Mouse (Mus musculus) neural tube, embryonic 12.5 days (tissue): ENCODE results near the gene Fkbpl. TPM values are rescaled to one million over a fixed set of nuclear protein-coding genes. Genes with fewer than 3 reads are reported as not detected.

Source experiments
- ATAC-seq: fragments of 200-750 bp; cut with Nextera tagmentation; 2 replicates; pipeline ENCODE4 v1.8.0; 2017; ENCODE audit warnings: low read depth, mild to moderate bottlenecking, moderate TSS enrichment, moderate library complexity; ENCODE audit not compliant: low FRiP score
- H3K27ac ChIP-seq: fragments of 300-500 bp; sonication (generic); 2 replicates; pipeline ENCODE4 v1.5.1; 2016
- H3K27me3 ChIP-seq: fragments of 300-500 bp; sonication (generic); replicated peaks from 2 replicates; pipeline ENCODE4 v1.6.1; 2016; ENCODE audit warnings: mild to moderate bottlenecking
- H3K36me3 ChIP-seq: fragments of 300-500 bp; sonication (generic); 2 replicates; pipeline ENCODE4 v1.6.1; 2016; ENCODE audit warnings: mild to moderate bottlenecking
- H3K4me1 ChIP-seq: fragments of 300-500 bp; sonication (generic); 2 replicates; pipeline ENCODE4 v1.6.1; 2016
- H3K4me2 ChIP-seq: fragments of 300-500 bp; sonication (generic); replicated peaks from 2 replicates; pipeline ENCODE4 v1.6.1; 2016; ENCODE audit warnings: mild to moderate bottlenecking
- H3K4me3 ChIP-seq: fragments of 300-500 bp; sonication (generic); 2 replicates; pipeline ENCODE4 v1.5.1; 2016
- H3K9ac ChIP-seq: fragments of 300-500 bp; sonication (generic); 2 replicates; pipeline ENCODE4 v1.6.1; 2016; ENCODE audit warnings: mild to moderate bottlenecking
- H3K9me3 ChIP-seq: fragments of 300-500 bp; sonication (generic); 2 replicates; pipeline ENCODE4 v1.6.1; 2016; ENCODE audit warnings: mild to moderate bottlenecking
- WGBS: fragments of 180-500 bp; shearing (Covaris S2); methylation state at CpG from one replicate; pipeline ENCODE4 v1.1.7; 2016; 5-methylcytosine and 5-hydroxymethylcytosine counted together
- polyA plus RNA-seq: library from polyadenylated mRNA; unstranded; fragments of >200 nt; fragmentation: Nextera tagmentation; extraction: Ambion mirVana; gene quantifications from 2 replicates; pipeline ENCODE4 v1.2.1, GENCODE M21; 2016

Fkbpl gene
- polyA plus RNA-seq, 1 experiment from 2014 or later, result 17.4 TPM

- ATAC-seq, result no peak
- 50% methylated on average over 19 of the region's 19 CpGs for WGBS
- no peak overlapping the region for H3K4me3 ChIP-seq
- peaks cover 10% of the 10 kb centered on the region for H3K4me1 ChIP-seq
- no peak overlapping the region for H3K27ac ChIP-seq
- H3K36me3 ChIP-seq, result peaks cover 70% of the 10 kb centered on the region
- no peak overlapping the region for H3K9ac ChIP-seq
- H3K27me3 ChIP-seq, result no peaks in the 10 kb centered on the region
- no peaks in the 10 kb centered on the region for H3K9me3 ChIP-seq
- no peak overlapping the region for H3K4me2 ChIP-seq
Observed at GRCm38 (mm10) chr17:34651507-34652221, 7.1 kb downstream of the Fkbpl start.

- no peak overlapping the region for H3K9ac ChIP-seq
- WGBS, result 91% methylated on average over 10 of the region's 10 CpGs
- no peak overlapping the region for H3K4me2 ChIP-seq
- ATAC-seq, result no peak
- no peaks in the 10 kb centered on the region for H3K9me3 ChIP-seq
- H3K27ac ChIP-seq, result no peak overlapping the region
- no peak overlapping the region for H3K4me3 ChIP-seq
- peaks cover 10% of the 10 kb centered on the region for H3K4me1 ChIP-seq
- peaks cover 70% of the 10 kb centered on the region for H3K36me3 ChIP-seq
- no peaks in the 10 kb centered on the region for H3K27me3 ChIP-seq
Observed at GRCm38 (mm10) chr17:34652546-34652945, 8.0 kb downstream of the Fkbpl start.

GRCm38 (mm10) chr17:34652985-34653384 is 8.4 kb downstream of the Fkbpl start:
- no peaks in the 10 kb centered on the region for H3K9me3 ChIP-seq
- 87% methylated on average over 8 of the region's 8 CpGs for WGBS
- peaks cover 70% of the 10 kb centered on the region for H3K36me3 ChIP-seq
- peaks cover 6% of the 10 kb centered on the region for H3K4me1 ChIP-seq
- H3K4me2 ChIP-seq, result no peak overlapping the region
- no peak overlapping the region for H3K27ac ChIP-seq
- no peaks in the 10 kb centered on the region for H3K27me3 ChIP-seq
- no peak for ATAC-seq
- no peak overlapping the region for H3K9ac ChIP-seq
- H3K4me3 ChIP-seq, result no peak overlapping the region

- Histone ChIP-seq H3K9me3 (no peaks in the 10 kb centered on the region), H3K36me3 (peaks cover 66% of the 10 kb centered on the region), H3K9ac (no peak overlapping the region), H3K27ac (no peak overlapping the region), H3K4me3 (no peak overlapping the region), H3K4me2 (no peak overlapping the region), H3K27me3 (no peaks in the 10 kb centered on the region), H3K4me1 (no peaks in the 10 kb centered on the region; the same call in 1 of the 2 replicates)
- no peak for ATAC-seq
- 66% methylated on average over 9 of the region's 9 CpGs for WGBS
Observed at GRCm38 (mm10) chr17:34653746-34654285, 9.3 kb downstream of the Fkbpl start.

GRCm38 (mm10) chr17:34654392-34654791 is 9.8 kb downstream of the Fkbpl start:
- H3K9me3 ChIP-seq, result no peaks in the 10 kb centered on the region
- peaks cover 60% of the 10 kb centered on the region for H3K36me3 ChIP-seq
- H3K4me3 ChIP-seq, result no peak overlapping the region
- H3K9ac ChIP-seq, result no peak overlapping the region
- no peaks in the 10 kb centered on the region; the same call in 1 of the 2 replicates for H3K4me1 ChIP-seq
- ATAC-seq, result no peak
- no peak overlapping the region for H3K27ac ChIP-seq
- H3K4me2 ChIP-seq, result no peak overlapping the region
- H3K27me3 ChIP-seq, result peaks cover 5% of the 10 kb centered on the region; the same call in 1 of the 2 replicates
- 93% methylated on average over 13 of the region's 13 CpGs for WGBS

GRCm38 (mm10) chr17:34655160-34655559 is 10.6 kb downstream of the Fkbpl start:
- Histone ChIP-seq H3K4me3 (no peak overlapping the region), H3K4me2 (no peak overlapping the region), H3K27ac (no peak overlapping the region), H3K36me3 (peaks cover 52% of the 10 kb centered on the region), H3K27me3 (peaks cover 12% of the 10 kb centered on the region), H3K9me3 (no peaks in the 10 kb centered on the region), H3K9ac (no peak overlapping the region), H3K4me1 (no peaks in the 10 kb centered on the region; the same call in 1 of the 2 replicates)
- 90% methylated on average over 7 of the region's 7 CpGs for WGBS
- no peak for ATAC-seq

- H3K27me3 ChIP-seq, result peaks cover 16% of the 10 kb centered on the region
- no peak overlapping the region for H3K4me3 ChIP-seq
- ATAC-seq, result no peak
- H3K36me3 ChIP-seq, result peaks cover 48% of the 10 kb centered on the region
- no peaks in the 10 kb centered on the region for H3K9me3 ChIP-seq
- no peak overlapping the region for H3K4me2 ChIP-seq
- 67% methylated on average over 4 of the region's 4 CpGs for WGBS
- no peaks in the 10 kb centered on the region; the same call in 1 of the 2 replicates for H3K4me1 ChIP-seq
- no peak overlapping the region for H3K9ac ChIP-seq
- no peak overlapping the region for H3K27ac ChIP-seq
Observed at GRCm38 (mm10) chr17:34655581-34655991, 11.0 kb downstream of the Fkbpl start.

- 39% methylated on average over 8 of the region's 8 CpGs for WGBS
- H3K36me3 ChIP-seq, result peaks cover 37% of the 10 kb centered on the region
- H3K27me3 ChIP-seq, result peaks cover 25% of the 10 kb centered on the region
- peaks cover 5% of the 10 kb centered on the region for H3K4me1 ChIP-seq
- no peak overlapping the region for H3K4me3 ChIP-seq
- no peak overlapping the region; the same call in 1 of the 2 replicates for H3K4me2 ChIP-seq
- H3K27ac ChIP-seq, result no peak overlapping the region
- no peak overlapping the region for H3K9ac ChIP-seq
- ATAC-seq, result no peak
- no peaks in the 10 kb centered on the region for H3K9me3 ChIP-seq
Observed at GRCm38 (mm10) chr17:34656666-34657065, 12.1 kb downstream of the Fkbpl start.

GRCm38 (mm10) chr17:34657271-34657670 is 12.7 kb downstream of the Fkbpl start:
- Histone ChIP-seq H3K4me1 (peaks cover 5% of the 10 kb centered on the region), H3K4me3 (no peak overlapping the region), H3K9me3 (no peaks in the 10 kb centered on the region), H3K27me3 (peaks cover 25% of the 10 kb centered on the region), H3K36me3 (peaks cover 31% of the 10 kb centered on the region), H3K9ac (no peak overlapping the region), H3K27ac (no peak overlapping the region), H3K4me2 (no peak overlapping the region)
- WGBS, result 43% methylated on average over 2 of the region's 2 CpGs
- no peak for ATAC-seq

GRCm38 (mm10) chr17:34658145-34658544 is 13.6 kb downstream of the Fkbpl start:
- H3K4me3 ChIP-seq, result no peak overlapping the region
- H3K27ac ChIP-seq, result no peak overlapping the region
- peaks cover 22% of the 10 kb centered on the region for H3K36me3 ChIP-seq
- no peak for ATAC-seq
- no peaks in the 10 kb centered on the region for H3K9me3 ChIP-seq
- H3K27me3 ChIP-seq, result peaks cover 29% of the 10 kb centered on the region
- H3K4me1 ChIP-seq, result peaks cover 5% of the 10 kb centered on the region
- H3K4me2 ChIP-seq, result no peak overlapping the region
- 80% methylated on average over 2 of the region's 2 CpGs for WGBS
- no peak overlapping the region for H3K9ac ChIP-seq

GRCm38 (mm10) chr17:34658591-34658990 is 14.0 kb downstream of the Fkbpl start:
- H3K27ac ChIP-seq, result no peak overlapping the region
- H3K4me3 ChIP-seq, result no peak overlapping the region
- no peak overlapping the region for H3K4me2 ChIP-seq
- peaks cover 18% of the 10 kb centered on the region for H3K36me3 ChIP-seq
- H3K27me3 ChIP-seq, result peaks cover 30% of the 10 kb centered on the region
- H3K4me1 ChIP-seq, result peaks cover 5% of the 10 kb centered on the region
- no peaks in the 10 kb centered on the region for H3K9me3 ChIP-seq
- 82% methylated on average over 3 of the region's 3 CpGs for WGBS
- no peak for ATAC-seq
- no peak overlapping the region for H3K9ac ChIP-seq

GRCm38 (mm10) chr17:34659181-34659896 is 14.8 kb downstream of the Fkbpl start:
- no peaks in the 10 kb centered on the region for H3K9me3 ChIP-seq
- H3K9ac ChIP-seq, result no peak overlapping the region
- peaks cover 5% of the 10 kb centered on the region for H3K4me1 ChIP-seq
- no peak overlapping the region for H3K4me3 ChIP-seq
- H3K27ac ChIP-seq, result no peak overlapping the region
- no peak for ATAC-seq
- H3K27me3 ChIP-seq, result peaks cover 30% of the 10 kb centered on the region
- peaks cover 11% of the 10 kb centered on the region; the same call in 1 of the 2 replicates for H3K36me3 ChIP-seq
- WGBS, result 73% methylated on average over 12 of the region's 12 CpGs
- H3K4me2 ChIP-seq, result no peak overlapping the region
